Mouse (Mus musculus): ENCODE results near the gene Vrk1. TPM values are rescaled to one million over a fixed set of nuclear protein-coding genes. Genes with fewer than 3 reads are reported as not detected.

The Vrk1 gene
- polyA plus RNA-seq, 1 experiment from 2014 or later: 108 TPM

Other genes with a start within 250 kb of the Vrk1 start
- gene Papola, start 225.5 kb upstream of the Vrk1 start, polyA plus RNA-seq (2014; fragmentation: Nextera tagmentation; extraction: Ambion mirVana): 226 and 249 TPM in 2 replicates

All from limb, embryonic 11.5 days (tissue).